Mouse (Mus musculus): ENCODE measurements around the gene Lrba. TPM values are rescaled to one million over a fixed set of nuclear protein-coding genes. Genes with fewer than 3 reads are reported as not detected.

Gene Lrba
- polyA plus RNA-seq (2012; rRNA removed) = 9.6 and 12.7 TPM in 2 replicates

GRCm38 (mm10) chr3:86224564-86225421 is at the start of gene Lrba:
TSS of gene Lrba (plus strand) at chr3:86224680.

GRCm38 (mm10) chr3:86548091-86549015 is 323.9 kb downstream of the Lrba start, which contains the start of gene Mab21l2:
TSS of gene Mab21l2 (minus strand) at chr3:86548629.

Other genes with a start within 250 kb of the Lrba start
- gene Prss48, start 222.2 kb upstream of the Lrba start, polyA plus RNA-seq (2012; rRNA removed) = not detected in 2 replicates
- gene Rps3a1, start 82.0 kb upstream of the Lrba start, polyA plus RNA-seq (2012; rRNA removed) = 1,298 and 1,314 TPM in 2 replicates